Mouse (Mus musculus) layer of hippocampus, postnatal 10 days (tissue): ENCODE measurements around the gene Lin52. TPM values are rescaled to one million over a fixed set of nuclear protein-coding genes. Genes with fewer than 3 reads are reported as not detected.

ENCODE experiments used
- DNase-seq, 2 experiments: peaks; one replicate each; pipeline ENCODE4 v3.0.0; 2021; ENCODE audit warnings: low spot score in 2 of 2
- total RNA-seq, 2 experiments: library from RNA; stranded (reverse); gene quantifications; 2 replicates each; pipeline ENCODE4 v1.2.3; 2021

Lin52 gene
- total RNA-seq, 2 experiments from 2014 or later, result 15.4 to 17.7 TPM

DNA sequence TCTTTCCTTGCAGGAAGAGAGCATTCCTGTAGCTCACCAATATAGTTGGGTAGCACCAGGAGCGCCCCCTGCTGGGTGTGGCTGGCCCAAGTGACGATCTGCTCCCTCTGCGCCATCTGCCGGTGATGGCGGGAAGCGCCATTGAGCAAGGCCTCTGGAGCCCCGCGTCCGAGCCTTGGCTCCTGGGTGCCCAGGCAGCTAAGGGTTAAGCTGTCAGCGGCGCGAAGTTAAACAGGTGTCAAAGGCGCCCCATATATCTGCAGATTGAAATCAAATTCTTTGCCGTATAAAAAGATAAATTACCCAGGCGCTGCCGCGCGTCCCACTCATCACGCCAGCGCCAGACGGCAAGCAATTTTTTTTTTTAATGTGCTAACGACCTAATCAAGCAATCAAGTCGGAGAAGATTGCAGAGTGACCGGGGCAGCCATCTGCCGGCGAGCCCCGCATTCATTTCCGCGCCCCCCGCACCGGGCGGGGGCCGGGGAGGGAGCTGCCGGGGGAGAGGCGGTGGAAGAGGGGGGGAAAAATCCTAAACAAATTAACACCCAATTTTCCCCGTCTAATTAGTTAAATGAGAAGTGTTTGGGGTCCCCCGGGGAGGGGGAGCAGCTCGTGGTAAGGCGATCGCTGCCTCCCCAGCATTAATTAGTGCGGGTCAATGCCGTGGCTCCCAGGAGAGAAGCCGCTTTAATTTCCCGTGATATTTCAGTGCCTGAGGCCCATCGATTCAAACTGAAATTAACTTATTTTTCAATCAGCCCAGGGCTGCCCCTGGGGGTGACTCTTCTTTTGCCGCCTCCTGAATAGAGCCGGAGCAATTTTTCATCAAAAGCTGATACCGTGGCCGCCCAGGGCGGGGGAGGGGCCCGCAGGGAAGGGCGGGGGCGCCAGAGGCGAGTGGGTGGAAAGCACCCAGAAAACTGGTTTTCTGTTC is 138.9 kb downstream of the Lin52 start:
- peak; percentile 99 for DNase-seq

Other genes starting within 250 kb of the Lin52 start
- gene Elmsan1, start 232.5 kb upstream of the Lin52 start, total RNA-seq, result 10 to 100 TPM; 13.3 to 13.5 TPM
- 10 to 100 TPM; 29.1 to 34.5 TPM for gene Ptgr2, start 166.2 kb upstream of the Lin52 start, total RNA-seq
- gene Zfp410, start 134.6 kb upstream of the Lin52 start, total RNA-seq, result 10 to 100 TPM; 35.7 to 41.9 TPM
- gene Coq6, start 89.8 kb upstream of the Lin52 start, total RNA-seq, result 10 to 100 TPM; 26.2 to 28.3 TPM
- 10 to 100 TPM in 1 of 2 experiments, 1 to 10 TPM in 1; 9.4 to 10.5 TPM for gene Fam161b, start 89.6 kb upstream of the Lin52 start, total RNA-seq
- gene Entpd5, start 42.4 kb upstream of the Lin52 start, total RNA-seq, result 10 to 100 TPM; 22.0 to 25.1 TPM
- 1 to 10 TPM; 6.8 to 8.7 TPM for gene Bbof1, start 42.4 kb upstream of the Lin52 start, total RNA-seq
- gene Rnf113a2, start 34.2 kb upstream of the Lin52 start, total RNA-seq, result 10 to 100 TPM; 12.0 to 14.5 TPM
- gene Aldh6a1, start 418 bp upstream of the Lin52 start, total RNA-seq, result 10 to 100 TPM; 38.2 to 40.3 TPM
- under 1 TPM; 0.11 to 0.27 TPM for gene Vsx2, start 118.3 kb downstream of the Lin52 start, total RNA-seq
- 10 to 100 TPM; 11.7 to 13.2 TPM for gene Abcd4, start 166.0 kb downstream of the Lin52 start, total RNA-seq
- not detected for gene Vrtn, start 189.6 kb downstream of the Lin52 start, total RNA-seq
- 10 to 100 TPM in 1 of 2 experiments, 1 to 10 TPM in 1; 9.2 to 10.7 TPM for gene Syndig1l, start 247.4 kb downstream of the Lin52 start, total RNA-seq